Mouse (Mus musculus) CD8-positive naive resting alpha-beta T cell, adult 2 months (primary cell): ENCODE results near the gene Rhbdl1.
"Not testable (repeated sequence)": the region's sequence is repeated elsewhere in the genome, so short reads cannot be mapped to it uniquely, and the experiment has no call there.

Source experiments
- DNase-seq, 2 experiments: peaks; one replicate each; pipeline ENCODE4 v3.0.0; 2022; ENCODE audit warnings: low read depth in 2 of 2, low spot score in 2 of 2

Rhbdl1 gene

DNA sequence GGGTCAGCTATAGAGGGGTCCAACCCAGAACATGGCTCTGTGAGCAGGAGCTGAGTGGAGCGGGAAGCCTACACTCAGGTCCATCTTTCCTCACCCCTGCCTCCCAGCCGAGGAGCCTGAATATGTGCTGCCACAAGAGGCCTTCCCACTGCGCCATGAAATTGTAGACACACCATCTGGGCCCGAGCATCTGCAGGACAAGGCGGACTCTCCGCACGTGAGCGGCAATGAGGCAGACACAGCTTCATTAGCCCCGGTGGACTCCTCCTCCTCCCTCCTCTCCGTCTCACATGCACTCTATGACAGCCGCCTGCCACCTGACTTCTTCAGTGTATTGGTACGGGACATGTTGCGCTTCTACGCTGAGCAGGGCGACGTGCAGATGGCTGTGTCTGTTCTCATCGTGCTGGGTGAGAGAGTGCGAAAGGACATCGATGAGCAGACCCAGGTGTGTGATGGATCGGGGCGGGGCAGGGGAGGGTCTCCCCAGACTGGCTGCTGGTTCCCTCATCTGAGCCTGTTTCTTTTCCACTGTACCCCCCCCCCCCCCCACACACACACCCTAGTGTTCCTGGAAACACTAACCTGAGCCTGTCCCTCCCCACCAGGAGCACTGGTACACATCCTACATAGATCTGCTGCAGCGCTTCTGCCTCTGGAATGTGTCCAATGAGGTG lies 9.4 kb downstream of the Rhbdl1 start:
- DNase-seq: no peak

DNA sequence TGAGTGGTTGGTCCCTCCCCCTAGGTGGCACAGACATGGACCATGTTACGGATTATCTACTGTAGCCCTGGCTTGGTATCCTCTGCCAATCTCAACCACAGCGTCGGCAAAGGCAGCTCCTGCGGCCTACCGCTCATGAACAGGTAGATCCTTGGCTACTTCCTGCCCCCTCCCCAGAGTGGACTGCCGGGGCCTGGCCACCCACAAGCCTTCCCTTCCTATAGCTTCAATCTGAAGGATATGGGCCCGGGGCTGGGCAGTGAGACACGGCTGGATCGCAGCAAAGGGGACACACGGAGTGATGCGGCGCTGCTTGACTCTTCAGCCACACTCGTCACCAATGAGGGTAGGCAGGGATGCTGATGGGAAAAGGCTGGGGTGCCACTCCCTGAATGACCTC lies 10.1 kb downstream of the Rhbdl1 start:
- DNase-seq: no peak

DNA sequence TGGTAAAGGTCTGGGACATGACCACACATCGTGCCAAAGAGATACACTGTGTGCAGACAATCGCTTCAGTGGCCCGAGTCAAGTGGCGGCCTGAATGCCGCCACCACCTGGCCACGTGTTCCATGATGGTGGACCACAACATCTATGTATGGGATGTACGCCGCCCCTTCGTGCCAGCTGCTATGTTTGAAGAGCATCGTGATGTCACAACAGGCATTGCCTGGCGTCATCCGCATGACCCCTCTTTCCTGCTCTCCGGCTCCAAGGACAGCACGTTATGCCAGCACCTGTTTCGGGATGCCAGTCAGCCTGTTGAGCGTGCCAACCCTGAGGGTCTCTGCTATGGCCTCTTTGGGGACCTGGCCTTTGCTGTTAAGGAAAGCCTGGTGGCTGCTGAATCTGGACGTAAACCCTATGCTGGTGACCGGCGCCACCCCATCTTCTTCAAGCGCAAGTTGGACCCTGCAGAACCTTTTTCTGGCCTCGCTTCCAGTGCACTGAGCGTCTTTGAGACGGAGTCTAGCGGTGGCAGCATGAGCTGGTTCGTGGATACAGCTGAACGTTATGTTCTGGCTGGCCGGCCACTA lies 11.0 kb downstream of the Rhbdl1 start:
- no peak for DNase-seq

DNA sequence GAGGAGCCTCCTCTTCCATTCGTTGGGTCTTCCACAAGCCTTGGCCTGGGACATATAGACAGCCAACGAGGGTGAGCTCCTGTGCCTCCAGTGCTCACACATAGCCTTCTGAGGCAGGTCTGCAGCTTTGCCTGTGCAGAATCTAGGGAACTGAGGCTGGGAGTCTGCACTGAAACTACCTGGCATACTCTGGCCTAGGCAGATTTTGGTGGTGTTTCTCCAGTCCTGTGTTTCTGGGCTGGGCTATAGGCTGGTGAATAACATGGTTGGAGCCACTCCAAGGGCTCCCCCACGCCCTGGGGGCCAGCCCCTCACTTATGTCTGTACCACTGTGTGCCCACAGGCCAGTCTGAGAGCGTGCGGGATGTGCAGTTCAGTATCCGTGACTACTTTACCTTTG lies 11.8 kb downstream of the Rhbdl1 start:
- DNase-seq: no peak

DNA sequence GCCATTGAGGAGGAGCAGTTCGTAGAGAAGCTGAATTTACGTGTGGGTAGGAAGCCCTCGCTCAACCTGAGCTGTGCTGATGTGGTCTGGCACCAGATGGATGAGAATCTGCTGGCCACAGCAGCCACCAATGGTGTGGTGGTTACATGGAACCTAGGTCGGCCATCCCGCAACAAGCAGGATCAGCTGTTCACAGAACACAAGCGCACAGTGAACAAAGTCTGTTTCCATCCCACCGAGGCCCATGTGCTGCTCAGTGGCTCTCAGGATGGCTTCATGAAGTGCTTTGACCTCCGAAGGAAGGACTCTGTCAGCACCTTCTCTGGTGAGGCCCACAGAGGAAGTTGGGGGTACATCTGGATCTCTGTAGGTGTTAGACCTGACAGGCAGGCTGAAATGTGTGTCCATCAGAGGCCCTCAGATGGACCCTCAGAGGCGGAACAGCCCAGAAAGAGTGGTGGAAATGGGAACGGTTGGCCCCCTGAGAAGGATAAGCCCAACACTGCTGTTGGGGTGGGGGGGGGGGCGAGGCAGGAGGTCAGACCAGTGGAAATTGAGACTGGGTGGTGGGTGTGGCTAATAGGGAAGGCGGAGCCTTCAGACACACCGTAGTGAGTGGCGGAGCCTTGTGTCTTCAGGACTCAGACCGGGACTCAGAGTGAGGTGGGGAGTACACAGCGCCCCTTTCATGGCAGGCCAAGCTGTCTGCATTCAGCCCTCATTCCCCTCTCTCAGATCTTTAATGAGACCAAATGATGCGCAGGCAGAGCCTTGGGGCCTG lies 12.5 kb downstream of the Rhbdl1 start:
- no peak for DNase-seq

DNA sequence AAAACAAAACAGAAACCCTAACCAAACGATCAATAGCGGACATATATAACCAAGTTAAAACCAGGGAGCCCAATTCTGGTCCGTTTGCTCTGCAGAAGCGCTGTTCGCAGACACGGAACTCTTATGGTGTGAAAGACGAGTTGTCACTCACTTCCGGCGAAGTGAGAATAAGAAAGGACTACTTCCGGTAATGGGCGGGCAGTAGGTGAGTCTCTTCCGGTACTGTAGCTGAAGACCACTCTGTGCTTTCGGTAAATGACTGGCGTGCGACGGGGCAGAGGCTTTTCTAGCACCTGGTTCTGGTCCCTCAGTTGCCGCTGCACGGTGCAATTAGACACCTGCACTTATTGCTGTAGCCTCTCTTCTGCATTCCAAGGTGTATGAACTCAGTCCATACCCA lies 13.6 kb downstream of the Rhbdl1 start, which contains the start of gene Wdr24:
Wdr24 (plus strand) TSS at position 176 of the 400 bp plus-strand sequence.
- peak; percentile 74 to 76 for DNase-seq

DNA sequence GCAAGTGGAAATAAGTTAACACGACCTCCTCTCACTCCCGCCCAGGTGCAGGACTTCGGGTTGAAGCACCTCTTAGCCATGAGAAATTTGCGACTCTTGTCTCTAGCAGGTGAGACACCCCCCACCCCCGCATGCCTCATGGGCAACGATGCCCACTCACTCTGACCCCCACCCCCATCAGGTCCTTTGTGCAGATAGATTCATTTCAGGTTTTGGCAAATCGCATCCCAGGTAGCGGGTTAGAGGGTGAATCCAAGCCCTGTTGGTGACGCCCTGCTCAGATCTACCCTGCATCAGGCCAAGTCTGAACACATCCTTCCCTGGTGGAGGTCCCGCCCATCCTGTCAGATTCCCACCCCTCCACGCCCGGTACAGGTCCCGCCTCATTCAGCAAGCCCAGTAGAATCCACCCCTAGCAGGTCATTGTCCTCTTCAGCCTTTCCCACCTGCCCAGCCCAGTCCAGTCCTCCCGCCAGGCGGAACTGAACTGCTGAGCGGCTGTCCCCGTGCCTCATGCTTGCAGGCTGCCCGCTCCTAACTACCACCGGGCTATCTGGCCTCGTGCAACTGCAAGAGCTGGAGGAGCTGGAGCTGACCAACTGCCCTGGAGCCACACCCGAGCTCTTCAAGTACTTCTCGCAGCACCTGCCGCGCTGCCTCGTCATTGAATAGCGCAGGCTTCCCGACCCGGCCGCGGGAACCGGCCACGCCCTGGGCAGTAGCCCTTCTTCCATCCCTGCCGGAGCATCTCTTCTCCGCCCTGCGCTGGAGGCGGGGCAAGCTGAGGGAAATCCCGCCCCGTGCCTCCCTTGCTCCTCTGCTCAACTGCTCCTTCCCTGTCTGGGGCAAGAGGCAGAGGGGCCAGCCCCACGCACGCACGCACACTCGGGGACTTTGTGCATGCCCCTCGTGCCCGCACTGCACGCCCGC lies 18.0 kb downstream of the Rhbdl1 start:
- DNase-seq: no peak

DNA sequence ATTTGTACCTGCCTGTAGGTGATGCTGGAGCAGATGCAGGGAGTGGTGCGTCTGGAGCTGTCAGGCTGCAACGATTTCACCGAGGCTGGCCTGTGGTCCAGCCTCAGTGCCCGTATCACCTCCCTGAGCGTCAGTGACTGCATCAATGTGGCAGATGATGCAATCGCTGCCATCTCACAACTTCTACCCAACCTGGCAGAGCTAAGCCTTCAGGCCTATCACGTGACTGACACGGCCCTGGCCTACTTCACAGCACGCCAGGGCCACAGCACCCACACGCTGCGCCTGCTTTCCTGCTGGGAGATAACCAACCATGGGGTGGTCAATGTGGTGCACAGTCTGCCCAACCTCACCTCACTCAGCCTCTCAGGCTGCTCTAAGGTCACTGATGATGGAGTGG lies 19.4 kb downstream of the Rhbdl1 start:
- DNase-seq: no peak

DNA sequence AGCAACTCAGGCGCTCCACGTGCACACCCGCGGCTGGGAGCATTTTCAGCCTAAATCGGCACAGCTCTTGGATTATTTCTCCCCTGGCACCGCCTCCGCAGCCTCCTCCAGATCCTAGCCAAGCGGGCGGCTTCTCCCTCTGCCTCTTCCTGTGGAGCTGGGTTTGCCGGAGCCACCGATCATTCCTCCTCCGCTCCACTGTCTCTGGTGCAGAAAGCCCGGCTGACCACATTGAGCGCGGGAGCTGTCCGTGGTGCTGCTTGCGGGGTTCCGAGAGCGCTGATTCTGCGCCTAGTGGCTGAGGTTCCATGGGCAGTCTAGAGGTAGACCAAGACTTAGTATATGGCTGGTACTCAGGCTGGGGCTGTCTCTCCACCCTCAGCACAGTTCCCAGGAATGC lies 23.6 kb downstream of the Rhbdl1 start:
- peak; percentile 58 to 76 for DNase-seq

DNA sequence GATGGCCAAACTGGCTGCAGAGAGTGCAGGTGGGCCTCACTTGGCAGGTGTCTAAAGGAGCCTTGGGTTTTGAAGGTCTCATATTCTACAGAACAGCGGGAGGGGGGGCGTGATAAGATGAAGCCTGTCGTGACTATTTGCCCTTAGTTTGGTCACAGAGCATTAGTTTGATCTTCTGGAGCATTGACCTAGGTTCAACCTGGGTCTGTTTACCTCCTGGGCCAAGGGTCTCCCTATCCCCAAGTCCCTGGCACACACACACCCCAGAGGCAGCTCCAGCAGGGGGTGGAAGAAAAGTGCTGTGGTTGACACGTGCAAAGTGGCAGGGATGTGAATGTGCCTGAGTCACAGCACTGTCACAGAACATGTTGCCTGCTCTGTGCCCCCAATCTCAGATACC lies 26.2 kb downstream of the Rhbdl1 start:
- DNase-seq: no peak

DNA sequence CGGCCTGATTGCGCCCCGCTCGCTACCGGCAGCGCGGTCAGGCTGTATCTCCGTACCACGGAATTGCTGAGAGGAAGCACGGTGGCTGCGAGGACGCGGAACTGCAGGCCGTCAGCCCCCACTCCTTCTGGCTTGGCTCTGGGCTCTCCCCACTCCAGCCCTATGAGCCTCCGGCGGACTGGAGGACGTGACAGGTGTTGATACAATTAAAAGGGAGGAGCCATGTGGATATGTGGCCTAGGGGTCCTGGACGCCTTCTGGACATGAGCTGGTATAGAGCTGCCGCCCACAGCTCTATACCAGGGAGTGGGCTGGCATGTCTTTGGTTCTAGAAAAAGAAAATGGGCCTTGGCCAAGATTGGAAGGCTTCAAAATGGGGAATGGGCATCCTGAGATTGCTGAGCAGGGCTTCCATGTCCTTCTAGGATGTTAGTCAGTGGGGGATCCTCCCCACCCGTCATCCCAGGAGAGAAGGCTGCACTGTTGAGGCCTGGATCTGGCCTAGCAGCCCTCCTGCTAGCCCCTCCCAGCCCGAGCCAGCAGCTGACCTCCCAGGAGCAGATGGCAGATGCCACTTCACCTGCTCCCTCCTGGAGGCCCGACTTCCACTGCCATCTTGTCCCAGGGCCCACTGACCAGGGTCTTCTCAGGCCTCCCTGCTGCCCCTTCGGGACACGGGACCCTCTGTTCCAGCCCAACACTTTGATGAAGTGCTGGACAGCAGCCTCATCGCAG lies 27.3 kb downstream of the Rhbdl1 start:
- DNase-seq: no peak

DNA sequence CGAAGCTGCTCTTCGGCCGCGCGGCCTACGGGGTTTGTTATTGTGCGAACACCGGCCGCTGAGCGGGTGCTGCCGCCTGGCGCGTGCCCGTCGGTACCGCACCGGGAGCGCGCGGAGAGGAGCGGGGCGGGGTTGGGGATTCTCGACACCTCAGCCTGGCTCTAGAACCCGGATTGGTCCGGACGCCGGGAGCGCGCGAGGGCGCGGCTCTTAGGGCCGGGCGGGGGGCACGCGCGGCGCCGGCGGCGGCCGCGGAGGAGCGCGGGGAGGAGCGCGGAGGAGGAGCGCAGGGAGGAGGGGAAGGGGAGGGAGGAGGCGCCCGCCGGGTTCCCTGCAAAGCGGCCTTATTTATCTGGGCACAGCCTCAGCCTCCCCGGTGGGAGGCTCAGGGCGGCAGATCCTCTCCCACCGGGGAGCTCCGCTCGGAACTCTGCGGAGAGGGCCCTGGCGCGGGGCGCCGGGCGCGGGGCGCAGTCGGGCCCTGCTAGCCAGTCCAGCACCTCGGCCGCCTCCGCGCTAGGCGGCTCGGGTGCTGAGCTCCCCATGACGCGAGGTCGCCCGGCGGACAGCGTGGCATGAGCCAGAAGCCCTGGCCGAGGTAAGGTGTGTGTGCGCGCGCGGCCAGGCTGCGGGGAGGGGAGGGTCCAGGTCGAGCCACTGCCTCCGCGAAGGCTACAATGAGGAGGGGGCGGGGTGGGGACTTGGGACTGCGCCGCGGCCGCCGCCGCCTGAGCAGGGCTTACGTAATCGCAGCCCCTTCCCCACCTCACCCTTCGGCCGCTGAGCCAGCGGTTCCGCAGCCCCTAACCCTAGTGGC lies 28.1 kb downstream of the Rhbdl1 start, which contains the start of gene Fbxl16:
Fbxl16 (plus strand) TSS at position 297 of the 817 bp plus-strand sequence.
- no peak for DNase-seq

DNA sequence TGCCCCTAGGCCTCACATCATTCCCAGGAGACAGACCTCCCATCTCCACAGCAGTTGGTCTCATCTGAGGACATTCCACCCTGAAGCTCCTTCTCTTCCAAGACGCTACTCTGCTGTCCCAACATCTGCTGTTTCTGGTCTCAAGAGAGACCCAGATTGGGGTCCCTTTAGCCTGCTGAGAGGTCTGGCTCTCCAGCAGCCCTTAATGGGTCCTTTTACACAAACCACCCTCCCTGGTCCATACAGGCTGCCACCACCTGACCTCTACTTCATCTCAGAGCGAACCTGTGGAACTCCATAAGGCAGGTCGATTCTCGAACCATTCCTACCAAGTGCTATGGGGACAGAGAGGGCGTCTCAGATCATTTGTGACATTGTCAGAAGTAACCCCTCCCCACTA lies 29.1 kb downstream of the Rhbdl1 start:
- DNase-seq: no peak

DNA sequence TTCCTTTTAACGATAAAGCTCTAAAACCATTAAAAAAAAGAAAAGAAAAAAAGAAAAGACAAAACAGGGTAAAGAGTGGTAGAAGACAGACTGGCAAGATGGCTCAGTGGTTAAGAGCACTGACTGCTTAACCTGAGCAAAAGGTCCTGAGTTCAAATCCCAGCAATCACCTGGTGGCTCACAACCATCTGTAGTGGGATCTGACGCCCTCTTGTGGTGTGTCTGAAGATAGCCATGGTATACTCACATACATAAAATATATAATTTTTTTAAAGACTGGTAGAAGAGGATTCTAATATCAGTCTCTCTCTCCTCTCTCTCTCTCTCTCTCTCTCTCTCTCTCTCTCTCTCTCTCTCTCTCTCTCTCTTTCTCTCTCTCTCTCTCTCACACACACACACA lies 29.6 kb downstream of the Rhbdl1 start:
- DNase-seq: not testable (repeated sequence)

DNA sequence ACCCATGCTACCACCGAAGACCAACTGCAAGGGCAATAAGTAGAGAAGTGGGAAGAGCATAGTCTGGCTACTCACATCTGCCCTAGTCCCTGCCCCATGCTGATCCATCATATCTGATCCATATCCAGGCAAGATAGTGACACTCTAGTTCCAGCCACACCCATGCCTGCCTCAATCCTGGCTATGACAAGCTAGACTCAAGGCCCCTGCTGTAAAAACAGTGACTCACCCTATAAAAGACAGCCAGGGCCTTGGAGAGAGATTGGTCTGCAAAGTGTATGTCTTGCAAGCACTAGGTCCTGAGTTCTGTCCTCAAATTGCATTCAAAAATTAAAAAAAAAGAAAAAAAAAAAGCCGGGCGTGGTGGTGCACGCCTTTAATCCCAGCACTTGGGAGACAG lies 30.6 kb downstream of the Rhbdl1 start:
- DNase-seq: no peak

DNA sequence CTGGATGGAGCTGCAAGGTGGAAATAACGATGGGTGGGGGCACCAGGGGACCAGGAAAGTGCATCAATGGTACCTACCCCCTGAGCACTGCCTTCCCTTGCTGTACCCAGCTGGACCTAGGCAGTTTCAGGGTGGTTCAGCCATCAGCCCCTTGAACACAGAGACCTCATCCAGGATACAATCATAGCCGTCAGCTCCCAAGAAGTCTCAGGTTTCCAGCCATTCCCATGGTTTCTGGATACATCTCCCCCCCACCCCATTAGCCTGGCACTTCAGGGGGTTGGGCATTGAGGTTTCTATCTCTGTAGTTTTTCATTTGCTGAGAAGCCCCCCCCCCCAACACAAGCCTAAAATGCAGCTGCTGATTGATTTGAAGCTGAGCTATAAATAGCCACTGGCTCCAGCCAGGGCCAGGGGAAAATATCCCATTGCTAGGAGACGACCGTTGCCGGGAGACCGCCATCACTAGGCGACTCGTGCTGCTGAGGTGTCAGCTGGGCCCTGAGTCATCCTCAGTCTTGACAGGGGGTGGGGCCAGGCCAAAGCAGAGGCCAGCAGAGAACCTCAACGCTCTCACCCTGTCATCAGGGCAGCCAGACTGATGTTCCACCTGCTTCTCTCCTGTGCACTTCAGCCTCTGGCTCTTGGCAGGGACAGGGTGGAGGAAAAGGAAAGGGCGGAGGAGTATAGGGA lies 34.1 kb downstream of the Rhbdl1 start:
- no peak for DNase-seq

DNA sequence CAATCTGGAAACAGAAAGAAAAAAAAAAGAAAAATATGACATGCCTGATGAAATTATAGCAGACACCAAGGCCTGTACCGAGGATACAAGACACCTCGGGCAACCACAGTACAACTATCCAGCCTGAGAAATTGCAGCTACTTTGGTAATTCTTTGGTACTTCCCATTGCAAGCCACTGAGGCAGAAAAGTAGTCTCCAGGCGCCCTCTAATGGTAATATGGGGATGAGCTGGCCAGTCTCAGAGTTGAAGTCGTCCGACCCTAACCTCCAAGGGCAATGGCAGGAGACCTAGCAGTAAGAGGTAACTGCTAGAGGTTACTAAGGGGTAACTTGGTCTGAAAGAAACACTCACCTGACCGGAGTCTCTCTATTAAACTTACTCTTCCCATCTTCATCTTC lies 36.1 kb downstream of the Rhbdl1 start:
- peak; percentile 74 to 78 for DNase-seq

DNA sequence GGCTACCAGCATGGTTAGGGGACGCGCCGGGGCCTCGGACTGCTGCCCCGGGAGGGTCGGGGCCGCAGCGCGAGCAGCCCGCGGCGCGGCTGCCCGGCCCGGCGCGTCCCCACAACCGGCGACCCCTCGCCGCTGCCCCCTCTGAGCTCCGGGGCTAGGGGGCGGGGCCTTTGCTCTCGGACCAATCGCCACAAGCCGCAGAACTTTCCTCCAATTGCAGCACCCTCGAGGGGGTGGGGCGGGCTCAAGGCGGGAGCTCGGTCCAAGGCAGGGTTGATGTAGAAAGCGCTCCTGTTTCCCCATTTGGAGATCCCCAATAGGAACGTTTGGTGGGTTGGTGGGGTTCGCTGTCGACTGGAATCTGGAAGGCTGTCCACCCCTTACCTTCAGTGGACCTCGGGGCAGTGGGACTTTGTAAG lies 40.1 kb downstream of the Rhbdl1 start, which contains the start of gene Metrn:
Metrn (minus strand) TSS at position 186 of the 419 bp plus-strand sequence.
- DNase-seq: peak; percentile 68 to 75

DNA sequence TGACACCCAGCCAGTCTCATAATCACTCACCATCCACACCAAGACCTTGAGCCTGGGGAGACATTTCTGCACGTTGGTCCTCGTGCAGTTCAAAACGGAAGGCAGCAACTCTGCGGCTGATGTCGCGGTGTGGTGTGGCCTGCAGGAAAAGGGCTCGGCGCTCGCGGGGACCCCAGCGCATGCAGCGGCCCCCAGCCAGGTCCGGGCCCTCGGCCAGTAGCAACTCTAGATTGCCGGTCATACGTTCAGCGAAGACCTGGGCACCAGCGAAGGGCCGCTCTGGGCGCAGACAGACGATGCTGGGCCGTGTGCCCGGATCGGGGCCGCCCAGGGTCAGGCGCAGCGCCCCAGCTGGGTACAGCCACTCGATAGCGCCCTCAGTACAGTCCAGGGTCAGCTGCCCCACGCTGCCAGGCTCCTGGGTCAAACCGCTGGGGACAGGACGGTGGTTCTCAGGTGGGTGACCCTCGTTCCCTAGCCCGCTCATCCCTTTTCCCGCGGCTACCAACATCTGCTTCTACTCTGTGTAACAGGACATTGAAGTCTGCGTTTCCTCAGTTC lies 40.8 kb downstream of the Rhbdl1 start:
- DNase-seq: no peak
